Mouse (Mus musculus) testis, adult 2 months (tissue): ENCODE data around the gene Dgki.

ENCODE experiments used
- CTCF ChIP-seq: fragments of 200-500 bp; IDR thresholded peaks from 2 replicates; pipeline ENCODE4 v1.5.1; 2012; ENCODE audit warnings: low read depth, mild to moderate bottlenecking, inconsistent platforms, low read length, moderate library complexity; ENCODE audit not compliant: control insufficient read depth, insufficient read depth, insufficient replicate concordance
- POLR2A ChIP-seq: fragments of 200-500 bp; IDR thresholded peaks from 2 replicates; pipeline ENCODE4 v1.6.1; 2012; ENCODE audit warnings: low read depth, mild to moderate bottlenecking, inconsistent platforms, low read length, moderate library complexity; ENCODE audit not compliant: control insufficient read depth

DNA sequence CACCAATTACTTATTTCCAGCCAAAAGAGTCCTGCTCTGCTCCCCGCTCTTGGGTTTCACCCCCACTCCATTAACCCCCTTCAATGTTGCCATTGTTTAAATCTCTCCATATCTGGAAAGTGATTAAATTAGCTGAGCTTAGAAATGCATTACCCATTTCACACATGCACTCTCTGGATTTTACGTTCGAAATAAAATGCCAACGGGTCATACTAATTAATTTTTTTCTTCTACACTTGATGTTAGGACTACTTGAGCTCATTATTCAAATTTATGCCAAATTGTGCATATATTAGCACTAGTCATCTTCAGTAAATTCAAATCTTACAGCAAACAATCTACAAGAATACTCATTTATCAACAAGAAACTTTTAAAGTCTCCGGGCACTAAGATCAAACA, 352.1 kb downstream of the Dgki start:
- TF ChIP-seq CTCF (no peak), POLR2A (no peak)
